Mouse (Mus musculus) ES-Bruce4 (cell line): ENCODE data around the gene Cacng8.

Experiments used
- CTCF ChIP-seq: IDR thresholded peaks from one replicate; pipeline ENCODE4 v1.8.1; 2011; ENCODE audit warnings: low read depth, low read length
- POLR2A ChIP-seq: IDR thresholded peaks from one replicate; pipeline ENCODE4 v1.8.1; 2011; ENCODE audit warnings: low read length; ENCODE audit not compliant: insufficient read depth

GRCm38 (mm10) chr7:3457111-3457840, 66.8 kb downstream of the Cacng8 start:
- TF ChIP-seq CTCF (no peak), POLR2A (no peak)
